Mouse (Mus musculus) liver, embryonic 16.5 days (tissue): ENCODE measurements around the gene Olfr465-ps1. TPM values are rescaled to one million over a fixed set of nuclear protein-coding genes. Genes with fewer than 3 reads are reported as not detected.
A peak's percentile ranks its signal among the peaks of the same experiment; 100 is the strongest.

Experiments used
- ATAC-seq: fragments of 200-750 bp; cut with Nextera tagmentation; 2 replicates; pipeline ENCODE4 v1.8.0; 2017; ENCODE audit warnings: low read depth, mild to moderate bottlenecking, moderate number of reproducible peaks, moderate library complexity
- H3K27ac ChIP-seq: fragments of 300-500 bp; sonication (generic); 2 replicates; pipeline ENCODE4 v1.5.1; 2014; ENCODE audit warnings: mild to moderate bottlenecking, low read length
- H3K27me3 ChIP-seq: fragments of 300-500 bp; sonication (generic); 2 replicates; pipeline ENCODE4 v1.6.1; 2014; ENCODE audit warnings: low read depth, low read length, mixed read lengths; ENCODE audit not compliant: control insufficient read depth, insufficient read depth
- H3K36me3 ChIP-seq: fragments of 300-500 bp; sonication (generic); 2 replicates; pipeline ENCODE4 v1.6.1; 2014; ENCODE audit warnings: mild to moderate bottlenecking; ENCODE audit not compliant: control insufficient read depth, insufficient read depth
- H3K4me1 ChIP-seq: fragments of 300-500 bp; sonication (generic); 2 replicates; pipeline ENCODE4 v1.6.1; 2014; ENCODE audit warnings: low read depth, low read length, mixed read lengths; ENCODE audit not compliant: control insufficient read depth
- H3K4me2 ChIP-seq: fragments of 300-500 bp; sonication (generic); 2 replicates; pipeline ENCODE4 v1.6.1; 2014; ENCODE audit warnings: low read depth, low read length, mixed read lengths
- H3K4me3 ChIP-seq: fragments of 300-500 bp; sonication (generic); 2 replicates; pipeline ENCODE4 v1.5.1; 2014; ENCODE audit warnings: low read depth, mild to moderate bottlenecking, low read length
- H3K9ac ChIP-seq: fragments of 300-500 bp; sonication (generic); 2 replicates; pipeline ENCODE4 v1.6.1; 2014; ENCODE audit warnings: low read depth, low read length
- H3K9me3 ChIP-seq: fragments of 300-500 bp; sonication (generic); replicated peaks from 2 replicates; pipeline ENCODE4 v1.6.1; 2016; ENCODE audit warnings: low read length; ENCODE audit not compliant: control insufficient read depth
- WGBS: fragments of 180-500 bp; shearing (Covaris S2); extraction: QIAGEN DNeasy Blood & Tissue Kit; methylation state at CpG from one replicate; pipeline ENCODE4 v1.1.7; 2014; ENCODE audit not compliant: insufficient replicate concordance; 5-methylcytosine and 5-hydroxymethylcytosine counted together
- polyA plus RNA-seq: library from polyadenylated mRNA; unstranded; fragments of >200 nt; fragmentation: Nextera tagmentation; extraction: Ambion mirVana; gene quantifications from 2 replicates; pipeline ENCODE4 v1.2.1, GENCODE M21; 2015

Gene Olfr465-ps1
- not detected in 2 replicates for polyA plus RNA-seq

DNA sequence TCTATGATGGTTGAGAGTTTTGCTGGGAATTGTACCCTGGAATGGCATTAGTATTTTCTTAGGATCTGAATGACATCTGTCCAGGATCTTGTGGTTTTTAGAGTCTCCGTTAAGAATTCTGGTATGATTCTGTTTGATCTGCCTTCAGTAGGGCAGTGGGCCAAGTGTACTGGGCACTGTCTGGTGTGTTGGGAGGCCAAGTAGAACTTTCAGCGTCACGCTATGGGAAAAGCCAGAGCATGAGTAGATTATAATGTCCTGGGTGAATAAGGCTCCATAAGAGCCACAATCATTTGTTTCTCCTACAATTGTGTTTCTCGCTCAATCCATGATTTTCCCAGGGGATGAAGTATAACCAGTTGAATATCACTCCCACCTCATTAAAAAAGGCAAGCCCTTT lies at the start of gene Olfr465-ps1:
Gene Olfr465-ps1 (plus strand): TSS at position 301 of the 400 bp plus-strand sequence.
- H3K4me1 ChIP-seq: no peaks in the 10 kb centered on the region
- no peak within 1 kb of the TSS for H3K27ac ChIP-seq
- H3K4me3 ChIP-seq: no peak within 1 kb of the TSS
- no peaks in the 10 kb centered on the region for H3K27me3 ChIP-seq
- H3K4me2 ChIP-seq: no peak within 1 kb of the TSS
- H3K9me3 ChIP-seq: no peaks in the 10 kb centered on the region
- no peak within 1 kb of the TSS for H3K9ac ChIP-seq
- ATAC-seq: no peak
- no peaks in the 10 kb centered on the region for H3K36me3 ChIP-seq
- WGBS: 65% methylated on average over 4 of the region's 4 CpGs

DNA sequence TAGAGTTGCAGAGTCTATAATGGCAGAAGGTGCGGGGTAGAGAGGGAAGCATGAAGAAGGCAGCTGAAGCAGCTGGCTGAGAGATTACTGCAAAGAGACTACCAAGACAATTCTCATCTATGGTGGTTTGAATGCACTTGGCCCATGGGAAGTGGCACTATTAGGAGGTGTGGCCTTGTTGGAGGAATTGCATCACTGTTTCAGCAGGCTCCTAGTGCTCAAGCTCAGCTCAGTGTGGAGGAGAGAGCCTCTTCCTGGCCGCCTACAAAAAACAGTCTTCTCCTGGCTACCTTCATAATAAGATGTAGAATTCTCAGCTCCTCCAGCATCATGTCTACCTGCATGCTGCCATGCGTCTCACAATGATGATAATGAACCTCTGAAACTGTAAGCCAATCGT lies 42.0 kb upstream of the Olfr465-ps1 start:
- WGBS: 72% methylated on average over 4 of the region's 4 CpGs
- Histone ChIP-seq H3K4me3 (no peak overlapping the region), H3K36me3 (no peaks in the 10 kb centered on the region), H3K27ac (no peak overlapping the region), H3K9me3 (no peaks in the 10 kb centered on the region), H3K27me3 (no peaks in the 10 kb centered on the region), H3K4me2 (no peak overlapping the region), H3K4me1 (no peaks in the 10 kb centered on the region), H3K9ac (no peak overlapping the region)
- no peak for ATAC-seq

DNA sequence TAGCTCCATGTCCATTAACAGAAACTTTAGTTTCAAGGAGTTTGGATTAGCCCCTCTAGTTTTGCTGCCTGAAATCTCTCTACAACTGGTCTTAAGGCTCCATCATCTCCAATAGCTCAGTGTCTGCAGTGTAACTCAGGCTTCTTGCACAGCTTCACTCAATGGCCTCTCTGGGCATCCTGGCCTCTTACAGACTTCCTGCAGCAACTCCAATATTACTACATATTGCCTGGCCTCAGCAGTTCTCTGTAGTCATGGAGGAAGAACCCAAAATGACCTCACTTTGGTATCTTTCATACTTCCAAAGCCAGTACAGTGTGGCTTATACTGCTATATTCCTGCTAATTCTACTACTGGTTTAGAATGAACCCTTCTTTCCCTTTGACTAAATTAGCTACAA lies 40.9 kb upstream of the Olfr465-ps1 start:
- Histone ChIP-seq H3K4me3 (no peak overlapping the region), H3K4me2 (no peak overlapping the region), H3K36me3 (no peaks in the 10 kb centered on the region), H3K9me3 (no peaks in the 10 kb centered on the region), H3K9ac (no peak overlapping the region), H3K4me1 (no peaks in the 10 kb centered on the region), H3K27ac (no peak overlapping the region), H3K27me3 (no peaks in the 10 kb centered on the region)
- ATAC-seq: no peak

DNA sequence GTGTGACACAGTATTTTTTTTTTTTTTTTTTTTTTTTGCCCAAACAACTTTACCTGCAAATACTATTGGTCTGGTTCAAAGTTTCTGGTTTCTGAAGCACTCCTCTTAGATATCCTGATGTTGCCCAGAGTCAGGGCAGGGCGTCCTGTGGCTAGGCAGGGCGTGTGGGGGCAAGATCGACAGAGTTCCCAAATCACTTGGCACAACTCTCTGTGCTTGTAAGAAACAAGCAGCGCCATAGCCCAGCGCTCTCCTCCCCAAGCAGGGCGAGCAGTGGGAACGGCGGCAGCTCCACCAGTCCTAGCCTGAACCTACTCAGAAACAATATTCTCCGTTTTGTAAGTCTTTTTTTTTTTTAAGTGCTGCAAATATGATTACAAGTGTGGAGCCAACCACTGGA lies 37.2 kb upstream of the Olfr465-ps1 start:
- no peak overlapping the region for H3K4me2 ChIP-seq
- H3K4me3 ChIP-seq: no peak overlapping the region
- H3K36me3 ChIP-seq: no peaks in the 10 kb centered on the region; the same call in 1 of the 2 replicates
- no peak overlapping the region for H3K27ac ChIP-seq
- H3K4me1 ChIP-seq: no peaks in the 10 kb centered on the region
- H3K27me3 ChIP-seq: no peaks in the 10 kb centered on the region
- no peaks in the 10 kb centered on the region for H3K9me3 ChIP-seq
- WGBS: 70% methylated on average over 9 of the region's 9 CpGs
- ATAC-seq: no peak
- H3K9ac ChIP-seq: no peak overlapping the region

DNA sequence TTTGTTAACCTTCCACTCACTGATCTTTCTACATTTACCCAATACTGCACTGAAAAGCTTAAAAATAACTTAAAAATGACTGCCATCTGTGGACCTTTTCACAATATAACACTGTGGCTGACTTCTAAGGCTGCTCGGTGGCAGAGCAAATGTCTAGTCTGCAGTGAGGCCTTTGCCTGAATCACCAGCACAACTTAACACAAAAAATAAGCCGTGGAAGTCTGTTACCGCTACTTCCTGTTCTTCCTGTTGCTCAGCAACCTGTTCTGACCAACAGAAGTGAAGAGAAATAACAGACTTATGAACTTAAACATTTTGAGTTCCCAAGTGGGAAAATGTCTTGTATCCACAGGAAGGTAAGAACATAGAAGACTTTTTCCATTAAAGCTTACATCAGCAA lies 36.7 kb upstream of the Olfr465-ps1 start:
- Histone ChIP-seq H3K4me1 (no peaks in the 10 kb centered on the region), H3K27me3 (no peaks in the 10 kb centered on the region), H3K36me3 (no peaks in the 10 kb centered on the region; the same call in 1 of the 2 replicates), H3K4me3 (no peak overlapping the region), H3K4me2 (no peak overlapping the region), H3K9me3 (no peaks in the 10 kb centered on the region), H3K9ac (no peak overlapping the region), H3K27ac (no peak overlapping the region)
- no peak for ATAC-seq
- 48% methylated on average over 3 of the region's 3 CpGs for WGBS

DNA sequence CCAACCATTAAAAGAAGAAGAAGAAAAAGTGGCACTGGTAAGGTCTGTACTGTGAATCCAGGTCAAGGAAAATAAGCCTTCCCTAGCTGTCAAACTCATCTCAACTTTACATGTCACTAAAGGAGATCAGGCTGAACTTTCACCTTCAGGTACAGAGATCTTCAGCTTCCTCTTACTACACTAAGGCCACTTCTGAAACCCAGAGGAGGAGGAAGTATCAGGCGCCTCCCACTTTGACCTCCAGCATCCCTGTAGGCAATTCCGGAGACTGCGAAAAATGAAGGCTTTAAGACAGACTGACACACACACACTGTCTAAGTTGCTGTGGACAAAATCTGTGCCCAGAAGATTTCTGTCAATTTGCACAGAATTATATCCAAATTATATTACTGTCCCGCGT lies 25.9 kb upstream of the Olfr465-ps1 start:
- H3K4me3 ChIP-seq: peak overlapping the region; percentile 89
- peak overlapping the region; percentile 75 for H3K4me2 ChIP-seq
- H3K9me3 ChIP-seq: no peaks in the 10 kb centered on the region
- H3K27me3 ChIP-seq: no peaks in the 10 kb centered on the region
- H3K36me3 ChIP-seq: no peaks in the 10 kb centered on the region
- H3K27ac ChIP-seq: peak overlapping the region; percentile 96
- peaks cover 10% of the 10 kb centered on the region for H3K4me1 ChIP-seq
- ATAC-seq: peak; percentile 45
- WGBS: 0% methylated on average over 5 of the region's 5 CpGs
- H3K9ac ChIP-seq: peak overlapping the region; percentile 91

DNA sequence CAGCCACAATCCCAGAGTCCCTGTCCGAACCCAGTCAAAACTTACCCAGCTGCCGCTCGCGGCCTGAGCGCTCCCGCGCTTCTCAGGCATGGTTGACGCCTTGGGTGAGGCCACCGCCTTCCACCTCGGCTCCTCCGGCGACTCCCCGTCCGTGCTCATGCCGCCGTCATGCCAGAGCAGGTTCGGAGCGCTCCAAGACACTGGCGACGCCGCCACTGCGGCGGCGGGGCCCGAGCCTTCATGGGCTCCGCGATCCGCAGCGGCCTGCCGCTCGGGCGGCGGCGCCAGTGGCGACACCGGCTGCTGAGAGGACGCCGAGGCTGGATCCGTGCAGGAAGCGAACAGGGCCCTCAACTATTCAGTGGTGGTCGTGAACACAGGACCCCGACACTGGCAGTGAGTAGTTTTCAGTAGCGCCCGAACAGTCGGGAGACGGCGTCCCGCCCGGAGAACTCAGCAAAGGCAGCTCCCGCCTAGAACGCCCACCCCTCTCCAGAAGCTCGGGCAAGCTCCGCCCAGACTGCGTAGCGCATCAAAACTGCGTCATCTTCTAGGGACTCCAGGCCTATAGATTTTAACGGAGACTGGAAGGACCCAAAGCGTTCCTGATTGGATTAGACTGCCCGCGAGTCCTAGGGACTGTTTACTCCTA lies 25.3 kb upstream of the Olfr465-ps1 start, which contains the start of gene Mfsd14b:
Gene Mfsd14b (minus strand): TSS at position 517 of the 652 bp plus-strand sequence.
- Histone ChIP-seq H3K9me3 (no peaks in the 10 kb centered on the region), H3K27ac (peak within 1 kb of the TSS; percentile 96), H3K4me1 (peaks cover 10% of the 10 kb centered on the region), H3K27me3 (no peaks in the 10 kb centered on the region), H3K9ac (peak within 1 kb of the TSS; percentile 91), H3K4me3 (peak within 1 kb of the TSS; percentile 89), H3K4me2 (peak within 1 kb of the TSS; percentile 75), H3K36me3 (no peaks in the 10 kb centered on the region)
- ATAC-seq: peak; percentile 97
- under 1% methylated on average over 60 of the region's 60 CpGs for WGBS

DNA sequence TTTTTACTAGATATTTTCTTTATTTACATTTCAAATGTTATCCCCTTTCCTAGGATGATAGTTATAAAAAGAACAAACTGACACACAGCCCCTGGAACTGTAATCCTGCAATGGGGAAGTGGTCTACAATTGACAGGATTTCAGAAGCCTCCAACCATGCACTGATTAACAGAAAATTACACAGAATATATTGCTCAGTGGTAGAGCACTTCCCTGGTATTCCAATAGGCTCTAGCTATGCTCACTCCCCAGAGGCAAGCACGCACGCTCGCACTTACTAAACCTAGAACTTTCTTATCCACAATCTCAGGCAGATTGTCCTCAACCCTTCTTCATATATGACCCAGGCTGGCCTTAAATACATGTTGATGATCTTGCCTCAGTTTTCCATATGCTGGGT lies 24.6 kb upstream of the Olfr465-ps1 start:
- Histone ChIP-seq H3K27ac (peak overlapping the region; percentile 96), H3K4me3 (peak overlapping the region; percentile 89), H3K9me3 (no peaks in the 10 kb centered on the region), H3K27me3 (no peaks in the 10 kb centered on the region), H3K36me3 (no peaks in the 10 kb centered on the region), H3K4me2 (peak overlapping the region; percentile 75), H3K9ac (peak overlapping the region; percentile 91), H3K4me1 (peaks cover 10% of the 10 kb centered on the region)
- WGBS: 65% methylated on average over 3 of the region's 3 CpGs
- ATAC-seq: no peak

DNA sequence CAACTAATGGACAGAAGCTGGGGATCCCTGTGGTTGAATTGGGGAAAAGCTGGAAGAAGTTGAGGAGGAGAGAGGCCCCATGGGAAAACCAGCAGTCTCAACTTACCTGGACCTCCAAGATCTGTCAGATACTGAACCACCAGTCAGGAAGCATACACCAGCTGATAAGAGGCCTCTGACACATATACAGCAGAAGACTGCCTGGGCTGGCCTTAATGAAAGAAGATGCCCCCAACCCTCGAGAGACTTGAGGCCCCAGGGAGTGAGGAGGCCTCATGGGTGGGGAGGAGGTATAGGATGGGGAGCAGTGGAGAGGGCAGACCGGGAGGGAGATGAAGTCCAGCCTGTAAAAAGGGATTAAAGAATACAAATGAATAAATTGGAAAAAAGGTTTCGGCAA lies 16.9 kb upstream of the Olfr465-ps1 start:
- Histone ChIP-seq H3K4me3 (no peak overlapping the region), H3K4me2 (no peak overlapping the region), H3K36me3 (no peaks in the 10 kb centered on the region), H3K9ac (no peak overlapping the region), H3K27ac (0 out of 2 replicates have a peak overlapping the region, but pooled peaks have one; percentile 41), H3K9me3 (no peaks in the 10 kb centered on the region), H3K27me3 (no peaks in the 10 kb centered on the region), H3K4me1 (peaks cover 9% of the 10 kb centered on the region)
- 48% methylated on average over 3 of the region's 3 CpGs for WGBS
- peak; percentile 43; the same call in 1 of the 2 replicates for ATAC-seq
